ENCODE assay signal across 16 mouse cellular contexts in genomic region chr12:106288791-106289515, GRCm38 (mm10).
DNase-seq lines count a peak whose midpoint lies in the region; ATAC-seq and TF ChIP-seq lines count a peak whose summit lies in the region.
"Had no signal": no experiment of that assay in that cellular context is flagged by ENCODE, and none has a peak within 500 bp of the region (broad histone marks: within the 10 kb centered on the region; RNA-seq: fewer than 3 reads in every experiment).

No protein-coding gene starts in this region.

- no peak overlapping the region for H3K27ac ChIP-seq in hindbrain, postnatal 0 days
- no peak overlapping the region for H3K27ac ChIP-seq in hindbrain, embryonic 13.5 days
- H3K27ac ChIP-seq in cortical plate, adult 2 months (ENCODE audit: insufficient read depth, low read length), result no peak overlapping the region
- no peak overlapping the region for H3K27ac ChIP-seq in kidney, postnatal 0 days
- H3K27ac ChIP-seq in liver, embryonic 12.5 days, result no peak overlapping the region
- H3K27ac ChIP-seq: hindbrain, embryonic 15.5 days; limb, embryonic 13.5 days; macrophage; neural tube, embryonic 13.5 days had no signal

- no peaks in the 10 kb centered on the region for H3K9me3 ChIP-seq in hindbrain, postnatal 0 days (ENCODE audit: low read length)
- H3K9me3 ChIP-seq in hindbrain, embryonic 13.5 days, result no peaks in the 10 kb centered on the region
- H3K9me3 ChIP-seq in kidney, postnatal 0 days (replicated peaks; ENCODE audit: low read length), result no peaks in the 10 kb centered on the region
- H3K9me3 ChIP-seq in liver, embryonic 12.5 days (replicated peaks), result peaks cover 4% of the 10 kb centered on the region; the same call in 1 of the 2 replicates
- H3K9me3 ChIP-seq: hindbrain, embryonic 15.5 days; limb, embryonic 13.5 days; neural tube, embryonic 13.5 days had no signal

- no peaks in the 10 kb centered on the region for H3K36me3 ChIP-seq in hindbrain, postnatal 0 days (ENCODE audit: insufficient read depth, low read length)
- H3K36me3 ChIP-seq in hindbrain, embryonic 13.5 days, result no peaks in the 10 kb centered on the region
- H3K36me3 ChIP-seq in kidney, postnatal 0 days (ENCODE audit: insufficient read depth, low read length), result no peaks in the 10 kb centered on the region
- H3K36me3 ChIP-seq in liver, embryonic 12.5 days, result no peaks in the 10 kb centered on the region
- H3K36me3 ChIP-seq: G1E; hindbrain, embryonic 15.5 days; limb, embryonic 13.5 days; neural tube, embryonic 13.5 days had no signal

- 81% methylated on average over 23 of the region's 23 CpGs for WGBS in hindbrain, postnatal 0 days
- WGBS in hindbrain, embryonic 13.5 days, result 75% methylated on average over 23 of the region's 23 CpGs
- 29% methylated on average over 23 of the region's 23 CpGs for WGBS in kidney, postnatal 0 days
- WGBS in liver, embryonic 12.5 days (ENCODE audit: insufficient replicate concordance), result 49% methylated on average over 23 of the region's 23 CpGs

- ATAC-seq in hindbrain, postnatal 0 days, result no peak
- no peak for ATAC-seq in hindbrain, embryonic 13.5 days (ENCODE audit: low FRiP score)
- ATAC-seq in kidney, postnatal 0 days (replicated peaks; ENCODE audit: low FRiP score, low read depth), result no peak; the same call in 1 of the 2 replicates
- ATAC-seq in liver, embryonic 12.5 days, result no peak
- ATAC-seq: midbrain, embryonic 16.5 days had no signal

- H3K27me3 ChIP-seq in hindbrain, postnatal 0 days (ENCODE audit: insufficient read depth, low read length), result no peaks in the 10 kb centered on the region
- no peaks in the 10 kb centered on the region for H3K27me3 ChIP-seq in hindbrain, embryonic 13.5 days
- H3K27me3 ChIP-seq in kidney, postnatal 0 days (ENCODE audit: insufficient read depth, low read length), result no peaks in the 10 kb centered on the region
- H3K27me3 ChIP-seq in liver, embryonic 12.5 days (replicated peaks), result no peaks in the 10 kb centered on the region
- H3K27me3 ChIP-seq: hindbrain, embryonic 15.5 days; neural tube, embryonic 13.5 days had no signal

- H3K9ac ChIP-seq in hindbrain, postnatal 0 days (replicated peaks; ENCODE audit: low read length), result no peak overlapping the region
- H3K9ac ChIP-seq in hindbrain, embryonic 13.5 days, result no peak overlapping the region
- H3K9ac ChIP-seq in kidney, postnatal 0 days (ENCODE audit: low read depth, low read length), result no peak overlapping the region
- H3K9ac ChIP-seq in liver, embryonic 12.5 days, result no peak overlapping the region
- H3K9ac ChIP-seq: hindbrain, embryonic 15.5 days; limb, embryonic 13.5 days; neural tube, embryonic 13.5 days had no signal

- no peaks in the 10 kb centered on the region for H3K4me1 ChIP-seq in hindbrain, postnatal 0 days (ENCODE audit: insufficient read depth, low read length)
- H3K4me1 ChIP-seq in hindbrain, embryonic 13.5 days (replicated peaks), result no peaks in the 10 kb centered on the region
- no peaks in the 10 kb centered on the region for H3K4me1 ChIP-seq in cortical plate, adult 2 months (ENCODE audit: control insufficient read depth, insufficient read depth, low read length)
- no peaks in the 10 kb centered on the region for H3K4me1 ChIP-seq in kidney, postnatal 0 days (replicated peaks; ENCODE audit: insufficient read depth, low read length)
- no peaks in the 10 kb centered on the region for H3K4me1 ChIP-seq in liver, embryonic 12.5 days
- H3K4me1 ChIP-seq: hindbrain, embryonic 15.5 days had no signal

- no peak overlapping the region for H3K4me3 ChIP-seq in hindbrain, postnatal 0 days (ENCODE audit: low read length)
- H3K4me3 ChIP-seq in hindbrain, embryonic 13.5 days, result no peak overlapping the region
- H3K4me3 ChIP-seq in cortical plate, adult 2 months (ENCODE audit: insufficient read depth, low read length), result no peak overlapping the region
- no peak overlapping the region for H3K4me3 ChIP-seq in kidney, postnatal 0 days (replicated peaks; ENCODE audit: low read depth, low read length)
- H3K4me3 ChIP-seq in liver, embryonic 12.5 days, result no peak overlapping the region
- H3K4me3 ChIP-seq: hindbrain, embryonic 15.5 days; limb, embryonic 13.5 days; neural tube, embryonic 13.5 days had no signal

- no peak for TF ChIP-seq POLR2A in cortical plate, adult 2 months (IDR thresholded peaks at IDR 0.05; ENCODE audit: extremely low read depth, insufficient read depth, low read length)

- peak; percentile 28; the same call in 1 of the 2 replicates for TF ChIP-seq CTCF in hindbrain, postnatal 0 days (IDR thresholded peaks at IDR 0.05; ENCODE audit: low read depth)
- 0 out of 2 replicates have a peak, but pooled peaks have one; percentile 10 for TF ChIP-seq CTCF in cortical plate, adult 2 months (IDR thresholded peaks at IDR 0.05; ENCODE audit: extremely low read depth, insufficient read depth, low read length)
- peak; percentile 53 for TF ChIP-seq CTCF in kidney, postnatal 0 days (IDR thresholded peaks at IDR 0.05; ENCODE audit: low read depth)

- H3K4me2 ChIP-seq in hindbrain, postnatal 0 days (ENCODE audit: low read depth, low read length), result no peak overlapping the region
- no peak overlapping the region for H3K4me2 ChIP-seq in hindbrain, embryonic 13.5 days
- H3K4me2 ChIP-seq in kidney, postnatal 0 days (ENCODE audit: low read length), result no peak overlapping the region
- no peak overlapping the region for H3K4me2 ChIP-seq in liver, embryonic 12.5 days
- H3K4me2 ChIP-seq: hindbrain, embryonic 15.5 days; limb, embryonic 13.5 days; neural tube, embryonic 13.5 days had no signal

- no peak for DNase-seq in hindbrain, postnatal 0 days (ENCODE audit: low spot score)
- peak; percentile 28 for DNase-seq in CD4-positive helper T cell, adult 2 months (ENCODE audit: low read depth, low spot score)
- peak; percentile 57 for DNase-seq in kidney, postnatal 0 days (ENCODE audit: low spot score)
- no peak for DNase-seq in cerebellum, adult 18-20 months
- no peak for DNase-seq in cerebellum, postnatal 10 days
- DNase-seq: adrenal gland, postnatal 25 days; cerebellum, postnatal 14 days had no signal

Comparison
In these comparisons a context has a peak if more than half of its experiments do, and no peak if none do; other contexts are left out.
1. DNase-seq: peak in CD4-positive helper T cell, adult 2 months (single experiment) and kidney, postnatal 0 days (single experiment); none in hindbrain, postnatal 0 days (single experiment), cerebellum, adult 18-20 months (0 of 2) and cerebellum, postnatal 10 days (0 of 2).
2. Peak in every context shown above with its lines, with median percentiles within 50 percentile points of each other: CTCF ChIP-seq.